Mouse (Mus musculus): Measurements from ENCODE around the gene Cyp17a1.

DNA sequence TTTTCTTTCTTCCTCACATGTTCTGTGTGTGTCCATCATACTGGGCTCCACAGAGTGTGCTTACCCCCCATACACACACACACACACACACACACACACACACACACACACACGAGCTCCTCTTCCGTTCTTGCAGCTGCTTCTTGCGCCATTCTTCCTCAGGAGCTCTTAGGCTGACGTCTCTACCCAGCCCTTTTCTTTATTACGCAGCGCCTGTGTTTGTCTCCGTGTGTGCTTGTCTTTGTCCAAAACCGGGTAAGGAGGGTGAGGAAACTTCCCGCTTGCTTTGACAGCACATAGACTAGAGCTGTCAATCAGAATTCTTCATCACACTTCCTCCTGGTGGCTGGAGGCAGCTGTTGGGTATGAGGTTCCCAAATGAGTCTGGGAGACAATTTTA, 54.6 kb downstream of the Cyp17a1 start:
- TF ChIP-seq CTCF (IDR thresholded peaks at IDR 0.05), result no peak
- no peak for TF ChIP-seq POLR2A (IDR thresholded peaks at IDR 0.05; ENCODE audit: insufficient read depth, low read depth, low read length)
- no peak for TF ChIP-seq EP300 (IDR thresholded peaks at IDR 0.05; ENCODE audit: insufficient read depth, low read depth, low read length)

Measured in heart, adult 2 months (tissue).